Mouse (Mus musculus) lung, postnatal 0 days (tissue): ENCODE results near the gene Ocrl.

ENCODE experiments used
- CTCF ChIP-seq: IDR thresholded peaks from 2 replicates; pipeline ENCODE4 v1.5.1; 2016; ENCODE audit warnings: antibody characterized with exemption, mild to moderate bottlenecking
- EP300 ChIP-seq: IDR thresholded peaks from 2 replicates; pipeline ENCODE4 v1.6.1; 2016; ENCODE audit warnings: antibody characterized with exemption, mild to moderate bottlenecking, control low read depth

DNA sequence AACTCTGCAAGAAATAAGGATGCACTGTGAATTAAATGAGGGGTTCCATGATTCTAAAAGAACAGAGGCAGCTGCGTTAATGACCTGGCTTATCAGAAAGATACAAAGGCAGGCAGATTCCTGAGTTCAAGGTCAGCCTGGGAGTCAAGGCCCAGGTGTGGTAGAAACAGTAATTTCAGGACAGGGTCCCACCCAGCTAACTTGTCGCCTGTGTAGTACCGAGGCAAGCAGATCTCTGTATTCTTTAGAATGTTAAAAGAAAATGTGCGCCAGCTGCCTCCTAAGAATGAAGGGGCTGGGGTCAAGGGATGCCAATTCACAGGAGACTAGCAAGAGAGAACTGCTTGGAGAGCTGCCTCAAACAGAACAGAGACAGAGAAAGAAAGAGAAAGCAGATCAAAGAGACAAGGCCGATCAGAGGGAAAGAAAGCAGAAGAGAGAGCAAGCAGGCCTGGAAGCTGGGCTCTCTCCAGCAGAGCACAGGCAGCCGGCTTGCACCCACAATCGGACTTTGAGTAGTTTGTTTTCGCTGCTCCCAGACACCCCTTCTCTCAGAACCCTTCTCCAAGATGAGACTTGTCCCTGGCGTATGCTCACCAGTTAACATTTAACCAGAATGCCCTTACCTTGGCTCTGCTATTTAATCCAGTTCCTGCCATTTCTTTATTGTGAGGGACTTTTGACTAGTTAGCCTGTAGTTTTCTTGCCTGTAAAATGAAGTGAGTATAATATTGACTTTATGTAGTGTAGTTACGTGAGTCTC lies 59.4 kb downstream of the Ocrl start:
- no peak for TF ChIP-seq CTCF
- no peak for TF ChIP-seq EP300
